Mouse (Mus musculus): ENCODE measurements around the gene Pigx. TPM values are rescaled to one million over a fixed set of nuclear protein-coding genes. Genes with fewer than 3 reads are reported as not detected.

The Pigx gene
- polyA plus RNA-seq, 1 experiment = 8.5 TPM

- Histone ChIP-seq H3K4me3 (ENCODE audit: control insufficient read depth, low read depth, low read length) (no peak overlapping the region), H3K36me3 (ENCODE audit: control insufficient read depth, insufficient read depth, low read length) (no peaks in the 10 kb centered on the region), H3K27ac (ENCODE audit: control insufficient read depth, insufficient read depth, low read depth, low read length) (no peak overlapping the region), H3K4me1 (ENCODE audit: control insufficient read depth, insufficient read depth, low read length) (peaks cover 7% of the 10 kb centered on the region), H3K27me3 (ENCODE audit: control insufficient read depth, insufficient read depth, low read length) (no peaks in the 10 kb centered on the region)
- TF ChIP-seq CTCF (IDR thresholded peaks at IDR 0.05; ENCODE audit: control insufficient read depth, insufficient read depth, insufficient replicate concordance, low read depth, low read length) (no peak), POLR2A (IDR thresholded peaks at IDR 0.05; ENCODE audit: control insufficient read depth, low read depth, low read length) (no peak)
Measured at GRCm38 (mm10) chr16:32116186-32116585, 16.6 kb upstream of the Pigx start.

- Histone ChIP-seq H3K4me3 (ENCODE audit: control insufficient read depth, low read depth, low read length) (no peak overlapping the region), H3K4me1 (ENCODE audit: control insufficient read depth, insufficient read depth, low read length) (peaks cover 7% of the 10 kb centered on the region), H3K27ac (ENCODE audit: control insufficient read depth, insufficient read depth, low read depth, low read length) (no peak overlapping the region), H3K27me3 (ENCODE audit: control insufficient read depth, insufficient read depth, low read length) (no peaks in the 10 kb centered on the region), H3K36me3 (ENCODE audit: control insufficient read depth, insufficient read depth, low read length) (no peaks in the 10 kb centered on the region)
- no peak for TF ChIP-seq POLR2A (IDR thresholded peaks at IDR 0.05; ENCODE audit: control insufficient read depth, low read depth, low read length)
- TF ChIP-seq CTCF (IDR thresholded peaks at IDR 0.05; ENCODE audit: control insufficient read depth, insufficient read depth, insufficient replicate concordance, low read depth, low read length) = no peak
Measured at GRCm38 (mm10) chr16:32115781-32116180, 16.2 kb upstream of the Pigx start.

GRCm38 (mm10) chr16:32114968-32115695, 15.6 kb upstream of the Pigx start:
- no peak overlapping the region for H3K4me3 ChIP-seq (ENCODE audit: control insufficient read depth, low read depth, low read length)
- H3K36me3 ChIP-seq (ENCODE audit: control insufficient read depth, insufficient read depth, low read length) = no peaks in the 10 kb centered on the region
- H3K27ac ChIP-seq (ENCODE audit: control insufficient read depth, insufficient read depth, low read depth, low read length) = no peak overlapping the region
- TF ChIP-seq CTCF (IDR thresholded peaks at IDR 0.05; ENCODE audit: control insufficient read depth, insufficient read depth, insufficient replicate concordance, low read depth, low read length) = peak; percentile 97
- TF ChIP-seq POLR2A (IDR thresholded peaks at IDR 0.05; ENCODE audit: control insufficient read depth, low read depth, low read length) = no peak
- H3K4me1 ChIP-seq (ENCODE audit: control insufficient read depth, insufficient read depth, low read length) = peaks cover 7% of the 10 kb centered on the region
- H3K27me3 ChIP-seq (ENCODE audit: control insufficient read depth, insufficient read depth, low read length) = no peaks in the 10 kb centered on the region

GRCm38 (mm10) chr16:32114406-32114805, 14.9 kb upstream of the Pigx start:
- Histone ChIP-seq H3K27ac (ENCODE audit: control insufficient read depth, insufficient read depth, low read depth, low read length) (no peak overlapping the region), H3K36me3 (ENCODE audit: control insufficient read depth, insufficient read depth, low read length) (no peaks in the 10 kb centered on the region), H3K27me3 (ENCODE audit: control insufficient read depth, insufficient read depth, low read length) (no peaks in the 10 kb centered on the region), H3K4me3 (ENCODE audit: control insufficient read depth, low read depth, low read length) (no peak overlapping the region), H3K4me1 (ENCODE audit: control insufficient read depth, insufficient read depth, low read length) (peaks cover 7% of the 10 kb centered on the region)
- TF ChIP-seq POLR2A (IDR thresholded peaks at IDR 0.05; ENCODE audit: control insufficient read depth, low read depth, low read length) (no peak), CTCF (IDR thresholded peaks at IDR 0.05; ENCODE audit: control insufficient read depth, insufficient read depth, insufficient replicate concordance, low read depth, low read length) (no peak)

GRCm38 (mm10) chr16:32113541-32114218, 14.1 kb upstream of the Pigx start:
- no peaks in the 10 kb centered on the region for H3K36me3 ChIP-seq (ENCODE audit: control insufficient read depth, insufficient read depth, low read length)
- peaks cover 7% of the 10 kb centered on the region for H3K4me1 ChIP-seq (ENCODE audit: control insufficient read depth, insufficient read depth, low read length)
- H3K27me3 ChIP-seq (ENCODE audit: control insufficient read depth, insufficient read depth, low read length) = no peaks in the 10 kb centered on the region
- TF ChIP-seq POLR2A (IDR thresholded peaks at IDR 0.05; ENCODE audit: control insufficient read depth, low read depth, low read length) = no peak
- no peak for TF ChIP-seq CTCF (IDR thresholded peaks at IDR 0.05; ENCODE audit: control insufficient read depth, insufficient read depth, insufficient replicate concordance, low read depth, low read length)
- H3K27ac ChIP-seq (ENCODE audit: control insufficient read depth, insufficient read depth, low read depth, low read length) = no peak overlapping the region
- H3K4me3 ChIP-seq (ENCODE audit: control insufficient read depth, low read depth, low read length) = no peak overlapping the region

- no peak overlapping the region for H3K4me3 ChIP-seq (ENCODE audit: control insufficient read depth, low read depth, low read length)
- no peaks in the 10 kb centered on the region for H3K27me3 ChIP-seq (ENCODE audit: control insufficient read depth, insufficient read depth, low read length)
- no peaks in the 10 kb centered on the region for H3K36me3 ChIP-seq (ENCODE audit: control insufficient read depth, insufficient read depth, low read length)
- peaks cover 7% of the 10 kb centered on the region for H3K4me1 ChIP-seq (ENCODE audit: control insufficient read depth, insufficient read depth, low read length)
- no peak overlapping the region for H3K27ac ChIP-seq (ENCODE audit: control insufficient read depth, insufficient read depth, low read depth, low read length)
- TF ChIP-seq POLR2A (IDR thresholded peaks at IDR 0.05; ENCODE audit: control insufficient read depth, low read depth, low read length) (no peak), CTCF (IDR thresholded peaks at IDR 0.05; ENCODE audit: control insufficient read depth, insufficient read depth, insufficient replicate concordance, low read depth, low read length) (no peak)
Measured at GRCm38 (mm10) chr16:32110951-32111699, 11.6 kb upstream of the Pigx start.

- TF ChIP-seq CTCF (IDR thresholded peaks at IDR 0.05; ENCODE audit: control insufficient read depth, insufficient read depth, insufficient replicate concordance, low read depth, low read length) = no peak
- no peak for TF ChIP-seq POLR2A (IDR thresholded peaks at IDR 0.05; ENCODE audit: control insufficient read depth, low read depth, low read length)
- Histone ChIP-seq H3K4me1 (ENCODE audit: control insufficient read depth, insufficient read depth, low read length) (no peaks in the 10 kb centered on the region), H3K36me3 (ENCODE audit: control insufficient read depth, insufficient read depth, low read length) (no peaks in the 10 kb centered on the region; the same call in 1 of the 2 replicates), H3K27me3 (ENCODE audit: control insufficient read depth, insufficient read depth, low read length) (no peaks in the 10 kb centered on the region), H3K27ac (ENCODE audit: control insufficient read depth, insufficient read depth, low read depth, low read length) (no peak overlapping the region), H3K4me3 (ENCODE audit: control insufficient read depth, low read depth, low read length) (no peak overlapping the region)
Measured at GRCm38 (mm10) chr16:32108578-32108977, 9.0 kb upstream of the Pigx start.
